Mouse (Mus musculus): ENCODE measurements around the gene Tacc3.

The Tacc3 gene

DNA sequence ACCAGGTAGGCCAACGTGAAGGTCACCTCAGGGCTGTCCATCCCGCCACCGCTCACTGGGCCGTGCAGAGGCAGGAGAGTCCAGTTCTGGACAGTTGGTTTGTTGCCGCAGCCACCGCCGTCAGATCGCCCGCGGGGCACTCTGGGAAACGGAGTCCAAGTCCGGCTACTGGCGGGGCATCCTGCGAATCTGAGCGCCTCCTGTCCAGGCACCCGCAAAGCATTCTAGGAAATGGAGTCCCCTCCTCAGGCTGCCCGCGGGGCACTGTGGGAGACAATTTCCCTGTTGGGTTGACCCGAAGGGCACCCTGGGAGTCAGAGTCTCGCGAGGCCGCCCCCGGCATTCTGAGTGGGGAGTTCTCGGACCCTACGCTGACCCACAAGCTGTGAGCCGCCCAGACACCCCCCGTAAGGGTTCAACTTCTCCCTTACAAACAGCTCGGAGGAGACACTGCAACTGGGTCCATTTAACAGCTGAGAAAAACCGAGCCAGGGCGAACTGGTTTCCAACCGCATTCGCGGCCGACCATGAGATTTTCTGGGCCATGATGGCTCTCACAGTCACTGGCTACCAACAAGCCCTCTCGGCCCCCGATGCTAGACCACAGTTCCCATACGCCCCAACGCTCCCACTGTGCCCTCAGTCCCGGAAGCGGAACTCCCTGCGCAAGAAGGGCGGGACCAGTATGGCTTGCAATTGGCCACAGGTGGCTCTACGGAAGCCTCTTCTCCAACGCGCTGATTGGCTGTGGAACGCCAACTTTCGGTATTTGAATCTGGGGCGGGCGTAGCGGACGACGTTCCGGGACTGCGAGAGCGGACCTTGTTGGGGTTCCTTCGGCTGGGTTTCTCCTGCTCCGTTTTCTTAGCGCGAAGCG, at the start of gene Tacc3, which contains the start of gene Tmem129:
Gene Tacc3, plus strand, starts transcription at position 342 of the 877 bp plus-strand sequence.
Gene Tmem129, minus strand, starts transcription at position 630 of the 877 bp plus-strand sequence.
- peak; percentile 99 for DNase-seq

DNA sequence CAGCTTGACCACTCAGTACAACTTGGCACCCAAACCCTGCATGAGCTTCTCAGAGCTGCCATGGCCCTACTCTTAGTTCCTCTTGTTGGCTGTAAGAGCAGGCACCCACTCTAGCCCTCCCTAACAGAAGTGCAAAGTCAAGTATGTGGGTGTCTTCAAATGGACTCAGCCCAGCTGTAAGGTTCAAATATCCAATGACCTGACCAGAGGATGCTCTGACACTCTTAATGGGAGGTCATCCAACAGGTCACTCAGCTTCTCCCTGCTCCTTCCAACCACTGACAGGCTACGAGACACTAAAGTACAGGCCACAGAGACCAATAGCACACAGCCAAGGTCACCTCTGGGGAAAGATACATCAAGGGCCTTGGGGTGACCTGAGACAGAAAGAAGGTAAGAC, 48.7 kb upstream of the Tacc3 start:
- no peak for DNase-seq

DNA sequence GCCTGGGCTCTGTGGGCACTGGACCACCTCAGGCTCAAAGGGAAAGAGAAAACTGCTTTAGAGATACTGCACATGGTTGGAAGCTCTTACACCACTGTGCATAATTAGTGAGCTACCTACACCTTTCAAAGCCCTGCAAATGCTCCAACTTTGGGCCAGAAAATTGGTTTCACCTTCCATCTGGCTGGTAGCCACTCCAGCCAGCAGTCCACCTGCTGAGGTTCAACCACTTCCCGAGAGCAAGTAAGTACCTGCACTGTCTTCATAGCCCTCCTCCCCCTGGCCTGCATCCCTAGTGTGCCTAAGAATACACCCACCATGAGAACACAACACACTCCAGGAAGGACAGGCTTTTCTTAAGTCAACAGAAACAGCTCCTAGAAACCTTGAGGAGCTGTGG, 46.1 kb upstream of the Tacc3 start:
- DNase-seq = no peak

- DNase-seq = no peak
Measured at GRCm38 (mm10) chr5:33614391-33614790, 43.5 kb upstream of the Tacc3 start.

DNA sequence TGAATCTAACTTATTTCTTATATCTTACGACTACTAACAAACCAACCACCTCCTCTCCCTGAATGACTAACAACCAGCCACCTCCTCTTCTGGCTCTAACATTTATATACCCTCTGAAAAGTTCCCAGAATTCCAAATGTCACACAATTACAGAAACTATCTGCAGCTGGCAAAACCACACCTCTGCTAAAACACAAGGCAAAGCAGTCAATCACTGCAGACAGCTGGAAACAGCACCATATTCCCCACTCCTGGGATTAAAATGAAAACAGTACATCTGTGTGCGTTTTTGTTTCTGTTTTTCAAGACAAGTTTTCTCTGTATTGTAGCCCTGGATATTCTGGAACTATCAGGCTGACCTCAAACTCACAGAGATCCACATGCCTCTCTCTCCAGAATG, 35.3 kb upstream of the Tacc3 start:
- no peak for DNase-seq

DNA sequence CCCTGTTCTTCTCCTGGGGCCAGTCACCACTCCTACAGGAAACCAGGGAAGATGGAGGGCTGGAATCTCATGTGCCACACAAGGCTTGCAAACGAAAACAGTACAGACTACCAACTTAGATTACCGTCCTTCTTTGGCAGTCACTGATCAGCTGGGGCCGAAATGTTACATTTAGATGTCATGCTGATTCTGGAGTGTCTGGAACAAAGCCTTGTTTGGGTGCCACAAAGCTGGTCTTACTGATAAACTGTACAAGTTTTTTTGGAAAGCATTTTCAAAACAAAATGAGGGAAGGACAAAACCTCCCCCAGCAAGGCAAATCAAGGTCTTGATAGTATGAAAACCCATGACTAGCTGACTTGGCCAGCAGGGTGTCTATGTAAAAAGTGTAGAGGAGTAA, 34.2 kb upstream of the Tacc3 start:
- DNase-seq = no peak

DNA sequence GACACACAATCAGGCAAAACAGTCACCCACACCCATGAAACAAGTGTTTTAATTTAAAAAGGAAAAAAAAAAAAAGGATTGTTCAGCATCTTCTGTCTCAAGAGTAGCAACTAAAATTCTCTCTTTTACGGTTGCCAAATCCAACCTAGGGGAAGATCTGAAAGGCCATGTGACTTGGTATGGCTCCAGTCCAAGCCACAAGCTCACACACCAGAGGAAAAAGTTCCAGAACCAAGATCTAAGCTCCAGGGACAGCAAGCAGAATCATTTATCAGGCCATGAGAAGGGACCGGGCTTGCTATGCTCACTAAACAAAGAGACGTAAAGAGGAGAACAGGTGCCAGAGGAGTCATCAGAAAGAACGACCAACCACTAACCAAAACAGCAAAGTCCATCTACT, 30.0 kb upstream of the Tacc3 start:
- DNase-seq = peak; percentile 35

- DNase-seq = no peak
Measured at GRCm38 (mm10) chr5:33628820-33629300, 29.1 kb upstream of the Tacc3 start.

DNA sequence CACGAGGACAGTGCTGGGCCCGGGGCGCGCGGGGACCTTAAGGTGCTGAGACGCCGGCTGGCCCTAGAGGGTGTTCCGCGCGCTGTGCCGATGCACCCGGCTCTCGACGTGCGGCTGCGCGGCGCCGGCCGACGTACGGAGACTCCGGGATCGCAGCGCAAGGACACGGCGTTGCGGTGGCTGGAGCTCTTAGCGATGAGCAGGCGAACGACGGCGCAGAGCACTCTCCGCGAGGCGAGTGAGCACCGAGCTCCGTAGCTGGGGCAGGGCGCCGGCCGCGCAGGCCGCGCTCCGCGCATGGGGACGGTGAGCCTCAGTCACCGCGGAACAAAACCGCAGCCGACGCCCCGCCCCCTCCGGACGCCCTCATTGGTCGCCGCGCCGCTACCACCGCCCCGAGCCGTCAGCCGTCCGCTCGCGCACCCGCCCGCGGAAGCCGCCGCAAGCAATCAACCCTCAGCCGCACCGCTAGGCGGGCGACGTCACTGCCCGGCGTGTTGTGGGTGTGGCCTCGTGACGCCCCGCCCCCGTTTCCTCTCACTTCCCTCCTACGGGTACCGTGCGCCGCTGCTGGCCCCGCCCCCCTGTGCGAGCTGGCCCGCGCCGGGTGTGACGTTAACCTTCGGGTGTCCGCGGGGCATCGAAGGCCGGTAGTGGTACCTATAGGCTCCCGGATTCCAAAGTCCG, 28.5 kb upstream of the Tacc3 start, which contains the start of the genes Fam53a and Gm9903:
Gene Fam53a, minus strand, starts transcription at position 335 of the 687 bp plus-strand sequence.
Gene Gm9903, plus strand, starts transcription at position 625 of the 687 bp plus-strand sequence.
- DNase-seq = peak; percentile 100

GRCm38 (mm10) chr5:33630061-33630460, 27.9 kb upstream of the Tacc3 start:
- peak; percentile 48 for DNase-seq

- DNase-seq = no peak
Measured at GRCm38 (mm10) chr5:33630615-33631014, 27.3 kb upstream of the Tacc3 start.

- DNase-seq = no peak
Measured at GRCm38 (mm10) chr5:33632526-33632925, 25.4 kb upstream of the Tacc3 start.

- no peak for DNase-seq
Measured at GRCm38 (mm10) chr5:33635361-33635760, 22.6 kb upstream of the Tacc3 start.

GRCm38 (mm10) chr5:33637606-33638350, 20.1 kb upstream of the Tacc3 start:
- DNase-seq = no peak

DNA sequence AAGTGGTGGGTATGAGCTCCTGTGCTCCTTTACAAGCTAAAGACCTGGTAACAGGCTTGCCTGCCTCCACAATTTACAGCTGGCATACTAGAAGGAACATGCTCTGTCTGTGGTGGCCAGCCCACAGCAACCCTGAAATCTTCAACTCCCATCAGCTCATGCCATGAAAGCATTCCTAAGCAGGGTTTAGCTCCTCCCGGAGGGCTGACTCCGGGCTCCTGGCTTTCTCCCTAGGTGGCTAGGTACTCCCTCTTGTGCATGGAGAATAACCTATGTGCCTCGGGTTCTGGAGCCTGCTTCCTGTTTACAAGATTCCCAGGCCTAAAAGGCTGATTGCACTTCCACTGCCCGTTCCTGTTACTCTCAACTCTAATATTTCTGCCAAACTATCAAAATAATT, 19.1 kb upstream of the Tacc3 start:
- DNase-seq = no peak

GRCm38 (mm10) chr5:33640652-33641051, 17.3 kb upstream of the Tacc3 start:
- DNase-seq = peak; percentile 58

- DNase-seq = no peak
Measured at GRCm38 (mm10) chr5:33651017-33651416, 6.9 kb upstream of the Tacc3 start.

DNA sequence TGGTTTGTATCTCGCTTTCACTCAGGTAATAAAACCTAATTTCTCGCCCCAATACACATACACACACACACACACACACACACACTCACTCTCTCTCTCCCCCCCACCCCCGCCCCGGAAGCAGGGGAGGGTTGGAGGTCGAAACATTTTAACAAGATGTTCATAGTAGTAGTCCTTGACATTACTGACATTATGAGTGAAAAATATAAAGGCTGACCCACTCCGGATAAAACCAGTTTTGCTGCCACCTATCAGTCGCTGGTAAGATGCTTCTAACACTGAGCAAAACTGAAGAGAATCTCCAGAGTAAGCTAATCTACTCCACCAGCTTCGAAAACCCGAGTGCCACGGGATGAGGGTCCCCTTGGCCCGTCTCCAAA, 6.4 kb upstream of the Tacc3 start:
- no peak for DNase-seq

DNA sequence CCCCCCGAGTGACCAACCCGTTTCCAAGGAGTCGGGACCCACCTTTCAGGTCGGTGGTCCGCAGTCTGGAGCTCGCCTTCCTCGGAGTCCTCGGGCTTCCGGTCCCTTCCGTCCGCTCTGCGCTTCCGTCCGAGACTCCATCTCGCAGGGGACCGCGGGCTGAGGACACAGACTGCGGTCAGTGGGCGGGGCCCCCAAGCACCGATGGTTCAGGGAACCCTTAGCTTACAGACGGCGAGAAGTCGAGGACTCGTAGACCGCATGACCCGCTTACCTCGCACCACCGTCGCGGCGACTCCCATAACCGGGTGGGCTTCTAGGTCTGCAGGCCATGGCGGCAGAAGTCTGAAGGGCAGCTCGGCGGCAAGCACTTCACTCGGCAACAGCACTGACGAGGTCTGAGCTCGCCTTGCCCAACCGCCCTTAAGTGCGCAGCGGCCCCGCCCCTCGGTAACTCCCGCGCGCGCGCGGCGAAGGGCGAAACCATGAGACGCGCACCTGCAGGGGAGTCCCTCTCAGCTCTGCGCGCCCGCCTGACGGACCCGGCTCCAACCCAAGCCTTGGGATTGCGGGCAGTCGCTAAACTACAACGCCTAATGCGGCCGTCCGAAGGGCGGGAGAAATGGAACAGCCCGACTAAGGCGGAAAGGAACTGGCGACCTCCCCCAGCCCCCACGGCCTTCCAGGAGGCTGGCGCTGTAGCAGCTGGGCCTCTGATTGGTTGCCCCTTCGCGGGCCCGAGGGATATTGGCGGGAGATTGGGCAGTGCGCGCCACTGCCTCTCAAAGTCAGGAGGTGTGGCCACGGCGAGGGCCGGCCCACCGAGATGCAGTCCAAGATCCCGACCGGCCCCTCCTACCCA, 5.8 kb upstream of the Tacc3 start, which contains the start of gene Slbp:
Gene Slbp, minus strand, starts transcription at position 654 of the 862 bp plus-strand sequence.
- DNase-seq = peak; percentile 98

DNA sequence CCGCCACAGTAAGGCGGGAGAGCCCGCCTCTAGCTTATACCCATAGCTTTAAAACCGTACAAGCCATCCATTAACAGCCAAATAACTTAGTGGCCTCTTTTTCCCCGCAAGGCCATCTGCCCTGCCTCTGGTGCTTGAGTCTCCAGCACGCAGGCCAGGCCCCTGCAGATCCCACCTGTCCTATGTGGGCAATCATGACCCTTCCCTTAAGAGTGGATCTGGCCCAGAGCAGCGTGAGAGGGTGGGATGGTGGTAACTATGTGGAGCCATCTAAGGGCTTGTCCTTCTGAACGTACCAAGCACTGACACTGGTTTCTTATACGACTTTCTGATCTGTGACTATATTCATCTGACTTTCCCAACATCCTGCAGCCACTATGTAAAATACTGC, 5.2 kb upstream of the Tacc3 start:
- DNase-seq = no peak

- DNase-seq = no peak
Measured at GRCm38 (mm10) chr5:33654424-33654823, 3.5 kb upstream of the Tacc3 start.
